Mouse (Mus musculus): ENCODE results near the gene Mndal. TPM values are rescaled to one million over a fixed set of nuclear protein-coding genes. Genes with fewer than 3 reads are reported as not detected.
"Not testable (repeated sequence)": the region's sequence is repeated elsewhere in the genome, so short reads cannot be mapped to it uniquely, and the experiment has no call there.

Gene Mndal
- total RNA-seq, 2 experiments from 2014 or later, result 39.2 to 48.0 TPM

DNA sequence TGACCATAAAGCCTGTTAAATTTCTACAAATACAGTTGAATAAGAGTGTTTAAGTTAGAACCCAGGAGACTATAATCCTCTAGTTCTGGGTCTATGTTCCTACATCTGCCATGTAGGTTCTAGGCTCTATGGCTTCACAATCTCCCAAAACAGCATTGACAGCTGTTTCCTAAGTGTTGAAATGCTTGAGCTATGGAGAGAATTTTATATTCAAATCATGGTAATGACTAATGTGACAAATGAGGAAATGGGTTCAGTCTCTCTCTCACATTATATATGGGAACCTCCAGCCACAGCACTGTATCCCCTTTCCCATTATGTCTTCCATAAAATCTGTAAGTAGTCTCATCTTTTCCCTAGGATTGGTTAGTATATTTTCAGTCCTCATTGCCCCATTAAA lies 33.9 kb downstream of the Mndal start:
- ATAC-seq (replicated peaks; ENCODE audit: low FRiP score, low TSS enrichment, poor library complexity, severe bottlenecking), result not testable (repeated sequence)

DNA sequence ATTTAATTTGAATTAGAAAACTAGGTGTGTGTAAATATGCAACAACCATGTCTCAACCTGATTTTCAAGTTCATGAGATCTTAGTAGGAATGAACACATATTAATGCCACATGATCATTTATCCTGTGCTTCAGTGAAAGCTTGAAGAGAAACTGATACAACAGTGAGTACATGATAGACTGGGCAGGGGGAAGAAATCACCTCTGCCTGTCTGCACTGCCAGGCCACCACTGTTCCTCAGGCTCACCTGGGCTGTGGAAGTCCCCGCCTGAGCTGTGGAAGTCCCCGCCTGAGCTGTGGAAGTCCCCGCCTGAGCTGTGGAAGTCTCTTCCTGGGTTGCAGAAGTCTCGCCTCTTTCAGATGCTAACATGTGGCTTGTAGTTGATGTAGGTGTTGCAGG lies 36.4 kb downstream of the Mndal start:
- ATAC-seq (replicated peaks; ENCODE audit: low FRiP score, low TSS enrichment, poor library complexity, severe bottlenecking), result not testable (repeated sequence)

DNA sequence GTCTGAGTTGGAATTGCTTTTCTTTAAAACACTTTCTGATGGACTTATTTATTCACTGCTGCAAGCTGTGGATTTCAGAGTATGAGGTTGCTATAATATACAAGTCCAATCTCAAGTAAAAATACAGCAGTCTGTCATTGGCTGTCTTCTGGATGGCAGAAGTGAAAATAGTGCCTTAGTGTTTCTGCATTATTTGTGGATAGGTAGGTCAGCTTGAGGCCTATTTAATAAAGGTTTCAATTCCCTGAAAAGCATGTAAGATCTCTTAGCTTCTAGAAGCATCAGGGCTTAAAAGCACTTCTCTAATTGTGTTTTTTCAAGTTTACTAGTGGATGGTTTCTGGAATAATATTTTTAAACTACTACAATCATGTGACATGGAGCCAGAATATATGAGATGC lies 52.5 kb downstream of the Mndal start:
- not testable (repeated sequence) for ATAC-seq (replicated peaks; ENCODE audit: low FRiP score, low TSS enrichment, poor library complexity, severe bottlenecking)

DNA sequence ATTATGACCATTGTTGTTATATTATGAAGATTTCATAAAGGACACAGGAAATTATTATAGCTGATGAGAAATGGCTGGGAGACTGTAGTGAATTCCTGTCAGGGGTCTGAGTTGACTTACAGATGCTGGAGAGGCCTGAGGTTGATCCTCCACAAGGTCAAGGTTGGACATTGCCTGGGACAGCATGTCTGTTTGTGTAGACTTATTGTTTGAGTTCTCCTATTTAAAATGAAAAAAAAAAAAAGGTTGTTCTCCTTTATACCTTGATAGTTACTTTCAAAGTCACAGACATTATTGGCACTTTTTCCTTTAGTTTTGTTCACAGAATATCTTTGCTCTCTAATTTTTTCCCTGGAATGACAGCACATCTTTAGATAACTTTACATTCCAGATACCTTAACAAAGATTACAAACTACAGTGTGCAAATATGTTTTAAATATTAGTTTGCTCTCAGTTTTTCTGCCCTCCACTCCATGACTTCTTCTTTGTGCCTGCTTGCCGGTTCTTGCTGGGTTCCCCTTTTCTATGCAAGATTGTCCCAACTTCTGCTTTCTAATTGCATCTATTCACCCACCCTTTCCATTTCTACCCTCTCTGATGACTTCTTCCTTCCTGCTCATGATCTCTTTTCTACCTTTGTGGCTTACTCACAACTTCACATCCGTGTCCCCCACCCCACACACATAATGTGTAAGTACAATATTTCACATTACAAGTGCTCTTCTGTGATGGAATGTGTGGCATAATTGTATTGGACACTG lies 55.1 kb downstream of the Mndal start:
- 0 out of 2 replicates have a peak, but pooled peaks have one; percentile 30 for ATAC-seq (replicated peaks; ENCODE audit: low FRiP score, low TSS enrichment, poor library complexity, severe bottlenecking)

DNA sequence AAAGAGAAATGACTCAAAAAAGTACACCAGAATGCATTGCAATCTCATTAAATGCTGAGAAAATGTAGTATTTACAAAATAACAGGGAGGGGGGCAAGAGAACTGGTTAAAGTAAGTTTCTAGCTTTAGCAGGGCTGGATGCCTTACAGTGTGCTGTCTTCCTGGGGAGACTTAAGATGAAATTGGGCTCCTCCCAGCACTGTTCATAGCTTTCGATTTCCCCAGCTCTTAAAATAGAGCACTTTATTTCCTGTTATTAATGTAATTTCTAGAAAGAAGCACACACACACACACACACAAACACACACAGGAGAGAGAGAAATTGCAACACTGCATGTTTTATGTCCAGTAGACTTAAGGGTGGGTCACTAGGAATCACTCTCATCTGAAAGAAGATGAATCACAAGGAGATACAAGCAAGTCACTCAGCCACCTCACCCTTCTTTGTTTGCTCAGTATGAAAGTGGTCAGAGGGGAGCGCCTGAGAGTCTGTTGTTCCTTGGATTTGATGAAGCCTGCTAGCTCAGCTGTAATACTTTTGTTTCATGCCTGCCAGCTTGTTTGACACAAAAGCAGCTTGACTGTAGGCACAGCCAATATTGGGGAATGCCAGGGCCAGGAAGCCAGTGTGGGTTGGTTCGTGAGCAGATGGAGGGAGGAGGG lies 62.2 kb downstream of the Mndal start:
- ATAC-seq (replicated peaks; ENCODE audit: low FRiP score, low TSS enrichment, poor library complexity, severe bottlenecking), result peak; percentile 42

DNA sequence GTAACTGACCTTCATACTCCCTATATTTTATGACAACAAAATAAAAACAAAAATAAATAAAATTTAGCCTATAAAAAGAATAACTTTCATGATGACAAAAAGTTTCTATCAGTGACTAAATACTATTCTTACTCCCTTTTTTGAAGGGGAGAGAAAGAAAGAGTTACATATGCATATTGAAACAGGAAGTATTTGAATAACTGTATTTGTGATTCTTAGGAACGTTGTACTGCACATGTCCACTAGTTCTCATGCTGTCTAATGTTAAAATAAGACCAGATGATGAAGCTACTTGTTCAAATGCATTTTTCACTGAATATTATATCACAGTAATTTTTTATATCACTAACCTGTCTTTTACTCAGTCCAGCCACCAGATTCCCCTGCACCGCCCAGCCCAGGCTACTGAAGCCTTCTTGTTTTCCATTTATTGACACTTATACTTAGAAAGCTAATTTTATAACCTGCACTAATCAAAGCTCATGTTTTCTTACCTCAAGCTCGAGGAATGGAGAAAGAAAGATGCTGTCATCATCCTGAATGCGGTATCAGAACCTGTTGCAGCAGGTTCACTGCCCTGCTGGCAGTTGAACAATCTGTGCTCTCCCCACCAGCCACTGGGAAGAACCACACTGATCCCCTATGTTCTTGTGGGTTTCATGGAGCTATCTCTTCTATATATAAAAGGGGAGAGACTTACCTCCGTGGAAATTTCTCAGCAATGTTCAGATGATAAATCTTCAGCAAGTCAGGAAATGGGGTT lies 62.9 kb downstream of the Mndal start:
- peak; percentile 72 for ATAC-seq (replicated peaks; ENCODE audit: low FRiP score, low TSS enrichment, poor library complexity, severe bottlenecking)

DNA sequence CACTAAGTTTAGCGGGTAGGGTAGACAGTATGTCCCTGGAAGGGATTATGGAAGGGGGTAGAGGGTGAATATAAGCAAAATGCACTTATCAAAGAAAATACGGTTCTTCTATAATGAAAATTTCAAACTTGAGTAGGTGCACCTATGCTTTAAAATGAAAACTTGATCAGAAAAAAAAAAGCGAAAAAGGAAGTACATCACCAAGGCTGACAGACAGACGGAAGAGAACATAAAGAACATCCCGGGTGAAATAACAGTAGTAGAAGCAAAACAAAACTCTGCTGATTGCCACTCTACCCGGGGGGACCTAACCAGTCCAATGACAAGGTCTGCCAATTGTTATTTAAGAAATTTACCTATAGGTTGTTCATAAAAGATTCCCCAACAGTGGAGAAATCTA lies 64.0 kb downstream of the Mndal start:
- ATAC-seq (replicated peaks; ENCODE audit: low FRiP score, low TSS enrichment, poor library complexity, severe bottlenecking), result peak; percentile 35; the same call in 1 of the 2 replicates

DNA sequence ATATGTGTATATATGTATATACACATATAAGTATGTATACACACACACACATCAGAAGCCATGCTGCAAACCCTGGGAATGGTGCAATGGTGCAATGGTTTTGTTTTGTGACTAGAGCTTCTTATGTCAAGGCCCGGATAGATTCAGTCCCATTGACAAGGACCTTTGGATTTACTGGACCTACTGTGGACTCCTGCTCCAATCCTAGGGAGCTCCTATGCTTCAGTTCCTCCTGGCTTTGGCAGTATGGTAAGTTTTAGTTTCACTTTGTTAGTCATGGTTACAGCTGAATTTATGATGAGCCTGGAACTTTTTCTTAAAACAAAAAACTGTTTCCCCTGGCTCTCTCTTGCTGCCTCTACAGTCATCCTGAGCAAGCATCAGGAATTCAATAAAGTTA lies 65.2 kb downstream of the Mndal start:
- not testable (repeated sequence) for ATAC-seq (replicated peaks; ENCODE audit: low FRiP score, low TSS enrichment, poor library complexity, severe bottlenecking)

DNA sequence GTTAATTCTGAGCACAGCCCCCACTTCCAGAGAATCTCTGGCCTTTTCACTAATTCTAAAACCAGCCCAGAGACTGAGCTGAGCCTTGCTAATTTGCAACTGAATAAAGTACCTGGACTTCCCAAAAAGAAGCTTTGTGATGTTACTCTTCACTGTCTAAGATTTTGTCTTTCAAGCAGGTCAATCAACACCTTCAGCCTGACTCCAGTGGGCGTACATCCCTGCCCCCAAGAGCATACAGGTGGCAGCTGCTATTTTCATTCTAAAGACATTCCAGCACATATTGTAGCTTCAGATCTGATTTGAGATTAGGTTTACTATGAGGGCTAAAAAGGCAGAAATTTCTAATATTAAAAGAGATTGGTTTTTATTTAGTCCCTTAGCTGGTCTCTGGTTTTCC lies 73.7 kb downstream of the Mndal start:
- not testable (repeated sequence) for ATAC-seq (replicated peaks; ENCODE audit: low FRiP score, low TSS enrichment, poor library complexity, severe bottlenecking)

DNA sequence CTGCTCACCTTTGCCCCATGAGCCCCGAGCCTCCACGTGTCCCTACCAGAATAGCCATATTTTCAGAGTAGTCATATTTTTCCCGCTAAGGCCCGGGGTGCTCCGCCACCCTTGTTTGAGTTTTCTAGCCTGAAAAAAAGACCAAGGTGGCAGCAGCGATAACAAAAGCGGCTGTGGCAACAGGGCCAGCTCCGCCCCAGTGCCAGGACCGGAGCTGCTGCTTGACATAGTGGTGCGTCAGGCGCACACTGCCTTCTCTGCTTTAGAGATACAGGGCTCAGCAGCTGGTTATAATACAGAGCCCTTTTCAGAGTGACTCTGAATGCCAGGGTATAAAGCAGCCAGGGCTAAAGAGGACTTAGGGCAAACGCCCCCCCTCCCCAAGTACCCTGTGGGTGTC lies 75.8 kb downstream of the Mndal start:
- ATAC-seq (replicated peaks; ENCODE audit: low FRiP score, low TSS enrichment, poor library complexity, severe bottlenecking), result peak; percentile 91

DNA sequence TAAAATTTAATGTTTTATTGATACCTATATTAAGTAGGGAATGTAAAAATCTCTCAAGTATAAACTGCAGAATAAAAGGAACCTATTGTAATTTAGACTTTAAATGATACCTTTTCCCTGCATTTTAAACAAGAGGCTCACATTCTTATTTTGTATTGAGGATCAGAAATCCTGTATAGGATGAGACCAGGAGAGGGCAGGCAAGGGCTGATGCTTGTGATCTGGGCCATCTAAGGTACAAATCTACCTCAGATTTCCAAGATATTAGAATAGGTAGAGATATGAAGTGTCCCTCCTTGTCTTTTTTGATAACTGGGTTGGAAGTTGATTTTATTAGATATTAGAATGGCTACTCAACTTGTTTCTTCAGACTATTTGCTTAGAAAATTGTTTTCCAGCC lies 88.6 kb downstream of the Mndal start:
- 0 out of 2 replicates have a peak, but pooled peaks have one; percentile 65 for ATAC-seq (replicated peaks; ENCODE audit: low FRiP score, low TSS enrichment, poor library complexity, severe bottlenecking)

DNA sequence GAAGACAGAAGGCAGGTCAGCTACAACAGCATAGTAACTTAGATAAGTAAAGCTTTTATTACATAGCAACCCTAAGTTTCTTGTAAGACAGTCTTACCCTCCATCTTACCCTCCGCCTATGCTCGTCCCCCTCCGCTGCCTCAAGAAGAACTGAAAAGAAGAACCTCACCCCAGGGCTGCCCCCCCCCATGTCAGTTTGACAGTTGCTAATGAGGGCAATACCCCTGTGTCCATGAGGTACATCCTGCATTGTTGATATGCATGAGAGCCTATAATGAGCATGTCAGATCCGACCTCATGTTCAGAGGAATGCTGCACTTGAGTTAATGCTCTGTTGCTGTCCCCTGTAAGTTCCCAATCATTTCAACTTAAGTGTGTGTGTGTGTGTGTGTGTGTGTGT lies 89.4 kb downstream of the Mndal start:
- ATAC-seq (replicated peaks; ENCODE audit: low FRiP score, low TSS enrichment, poor library complexity, severe bottlenecking), result not testable (repeated sequence)

DNA sequence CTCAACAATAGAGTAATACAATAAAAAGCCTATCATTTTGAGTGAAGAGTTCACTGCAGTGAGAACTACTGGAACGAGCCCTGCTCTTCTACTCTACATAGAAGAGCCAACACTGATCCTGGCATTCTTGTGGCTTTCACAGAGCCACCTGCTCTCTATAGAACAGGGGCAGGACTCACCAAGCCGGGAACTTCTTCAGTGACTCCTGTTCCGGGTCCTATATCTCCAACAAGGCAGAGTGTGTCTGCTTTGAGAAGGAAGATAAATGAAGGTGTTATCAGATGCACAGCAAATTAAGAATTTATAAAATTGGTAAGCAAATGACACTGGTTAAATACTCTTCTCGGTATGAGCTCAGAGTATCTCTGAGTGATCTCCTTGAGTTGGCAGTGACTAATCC lies 96.1 kb downstream of the Mndal start:
- ATAC-seq (replicated peaks; ENCODE audit: low FRiP score, low TSS enrichment, poor library complexity, severe bottlenecking), result peak; percentile 75

DNA sequence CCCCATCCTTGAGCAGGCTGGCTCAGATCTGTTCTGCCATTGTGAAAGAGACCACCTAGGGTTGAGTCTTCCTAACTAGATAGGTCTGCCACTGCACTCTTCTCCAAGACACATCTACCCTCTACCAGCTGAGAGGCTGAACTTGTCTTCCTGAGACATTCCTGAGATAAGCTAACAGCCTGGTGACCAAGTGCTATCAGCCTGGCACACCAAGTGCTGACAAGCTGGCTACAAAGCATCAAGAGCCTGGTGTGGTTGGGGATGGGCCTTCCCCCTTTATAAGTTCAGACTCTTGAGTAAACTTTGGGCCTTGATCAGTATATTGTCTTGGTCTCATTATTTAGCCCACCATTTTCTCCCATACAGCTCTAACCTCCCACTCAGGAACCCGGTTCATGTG lies 97.5 kb downstream of the Mndal start:
- peak; percentile 98 for ATAC-seq (replicated peaks; ENCODE audit: low FRiP score, low TSS enrichment, poor library complexity, severe bottlenecking)

DNA sequence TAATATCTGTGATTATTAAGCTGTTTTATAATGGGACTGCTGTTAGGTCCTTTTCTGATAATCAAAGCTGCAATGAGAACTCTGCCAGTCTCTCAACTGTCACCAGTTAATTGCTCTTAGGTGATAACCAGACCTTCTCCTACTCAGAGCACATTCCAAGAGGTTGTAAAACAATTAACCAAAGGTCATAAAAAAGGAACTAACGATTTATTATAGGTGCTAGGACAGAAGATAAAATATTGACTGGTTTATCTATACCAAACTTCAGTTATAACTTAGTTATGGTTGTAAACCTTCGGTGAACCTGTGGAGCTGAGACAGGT lies 120.8 kb downstream of the Mndal start:
- not testable (repeated sequence) for ATAC-seq (replicated peaks; ENCODE audit: low FRiP score, low TSS enrichment, poor library complexity, severe bottlenecking)

DNA sequence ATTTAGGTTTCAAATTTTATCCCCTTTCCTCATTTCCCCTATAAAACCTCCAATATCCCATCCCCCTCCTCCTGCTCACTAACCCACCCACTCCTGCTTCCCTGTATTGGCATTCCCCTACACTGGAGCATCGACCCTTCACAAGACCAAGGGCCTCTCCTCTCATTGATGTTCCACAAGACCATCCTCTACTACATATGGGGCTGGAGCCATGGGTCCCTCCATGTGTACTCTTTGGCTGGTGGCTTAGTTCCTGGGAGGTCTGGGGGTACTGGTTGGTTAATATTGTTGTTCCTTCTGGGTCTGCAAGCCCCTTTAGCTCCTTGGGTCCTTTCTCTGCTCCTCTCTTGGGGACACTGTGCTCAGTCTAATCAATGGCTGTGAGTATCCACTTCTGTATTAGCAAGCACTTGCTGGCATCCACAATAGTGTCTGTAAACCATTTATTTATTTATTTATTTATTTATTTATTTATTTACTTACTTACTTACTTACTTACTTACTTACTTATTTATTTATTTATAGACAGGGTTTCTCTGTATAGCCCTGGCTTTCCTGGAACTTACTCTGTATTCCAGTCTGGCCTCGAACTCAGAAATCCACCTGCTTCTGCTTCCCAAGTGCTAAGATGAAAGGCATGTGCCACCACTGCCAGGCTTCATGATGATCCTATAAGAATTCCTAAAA lies 121.4 kb downstream of the Mndal start:
- ATAC-seq (replicated peaks; ENCODE audit: low FRiP score, low TSS enrichment, poor library complexity, severe bottlenecking), result not testable (repeated sequence)

DNA sequence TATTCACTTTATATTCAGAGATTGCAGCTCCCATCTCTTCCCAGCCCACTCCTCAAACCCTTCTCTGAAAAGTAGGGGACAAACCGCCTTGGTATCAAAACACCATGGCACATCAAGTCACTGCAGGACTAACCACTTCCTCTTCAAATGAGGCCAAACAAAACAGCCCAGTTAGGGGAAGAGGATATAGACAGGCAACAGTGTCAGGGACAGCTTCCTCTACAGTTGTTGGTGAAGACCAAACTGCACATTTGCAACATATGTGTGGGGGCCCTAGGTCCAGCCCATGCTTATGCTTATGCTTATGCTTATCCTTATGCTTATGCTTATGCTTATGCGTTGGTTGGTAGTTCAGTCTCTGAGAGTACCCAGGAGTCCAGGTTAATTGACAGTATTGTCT lies 133.0 kb downstream of the Mndal start:
- peak; percentile 70 for ATAC-seq (replicated peaks; ENCODE audit: low FRiP score, low TSS enrichment, poor library complexity, severe bottlenecking)

DNA sequence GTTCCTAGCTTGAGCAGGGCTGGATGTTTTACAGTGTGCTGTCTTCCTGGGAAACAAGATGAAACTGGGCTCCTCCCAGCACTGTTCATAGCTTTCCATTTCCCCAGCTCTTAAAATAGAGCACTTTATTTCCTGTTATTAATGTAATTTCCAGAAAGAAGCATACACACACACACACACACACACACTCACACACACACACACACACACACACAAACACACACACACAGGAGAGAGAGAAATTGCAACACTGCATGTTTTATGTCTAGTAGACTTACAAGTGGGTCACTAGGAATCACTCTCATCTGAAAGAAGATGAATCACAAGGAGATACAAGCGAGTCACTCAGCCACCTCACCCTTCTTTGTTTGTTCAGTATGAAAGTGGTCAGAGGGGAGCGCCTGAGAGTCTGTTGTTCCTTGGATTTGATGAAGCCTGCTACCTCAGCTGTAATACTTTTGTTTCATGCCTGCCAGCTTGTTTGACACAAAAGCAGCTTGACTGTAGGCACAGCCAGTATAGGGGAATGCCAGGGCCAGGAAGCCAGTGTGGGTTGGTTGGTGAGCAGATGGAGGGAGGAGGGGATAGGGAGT lies 139.5 kb downstream of the Mndal start:
- peak; percentile 53 for ATAC-seq (replicated peaks; ENCODE audit: low FRiP score, low TSS enrichment, poor library complexity, severe bottlenecking)

DNA sequence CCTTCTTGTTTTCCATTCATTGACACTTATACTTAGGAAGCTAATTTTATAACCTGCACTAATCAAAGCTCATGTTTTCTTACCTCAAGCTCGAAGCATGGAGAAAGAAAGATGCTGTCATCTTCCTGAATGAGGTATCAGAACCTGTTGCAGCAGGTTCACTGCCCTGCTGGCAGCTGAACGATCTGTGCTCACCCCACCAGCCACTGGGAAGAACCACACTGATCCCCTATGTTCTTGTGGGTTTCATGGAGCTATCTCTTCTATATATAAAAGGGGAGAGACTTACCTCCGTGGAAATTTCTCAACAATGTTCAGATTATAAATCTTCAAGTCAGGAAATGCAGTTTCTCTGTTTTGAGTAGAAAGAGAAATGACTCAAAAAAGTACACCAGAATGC lies 140.1 kb downstream of the Mndal start:
- peak; percentile 71; the same call in 1 of the 2 replicates for ATAC-seq (replicated peaks; ENCODE audit: low FRiP score, low TSS enrichment, poor library complexity, severe bottlenecking)

All from megakaryocyte-erythroid progenitor cell, adult 5-6 weeks (primary cell).